ENCODE assay signal across 22 mouse cellular contexts in the genomic region with DNA sequence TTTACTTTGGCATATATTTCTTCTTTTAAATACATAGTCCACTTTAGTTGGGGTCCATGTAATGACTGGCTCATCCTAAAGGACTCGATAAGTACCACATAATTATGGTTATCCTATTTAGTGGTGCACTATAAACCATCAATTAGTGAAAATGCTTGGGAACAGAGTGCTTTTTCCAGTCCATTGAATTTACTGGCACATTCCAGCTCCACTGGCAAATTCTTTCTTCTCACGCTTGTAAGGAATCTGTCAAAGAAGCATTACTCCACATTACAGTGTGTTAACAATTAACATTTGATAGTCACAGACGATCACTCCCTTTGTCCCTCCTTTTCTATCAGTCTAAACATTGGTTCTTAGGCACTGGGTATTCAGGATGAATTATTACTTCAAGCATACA.
A peak's percentile ranks its signal among the peaks of the same experiment; 100 is the strongest.
DNase-seq lines count a peak whose midpoint lies in the region; ATAC-seq and TF ChIP-seq lines count a peak whose summit lies in the region.
"Had no signal": no experiment of that assay in that cellular context is flagged by ENCODE, and none has a peak within 500 bp of the region (broad histone marks: within the 10 kb centered on the region; RNA-seq: fewer than 3 reads in every experiment).

No protein-coding gene starts in this region.

- H3K4me2 ChIP-seq in forebrain, embryonic 12.5 days: no peak overlapping the region
- H3K4me2 ChIP-seq in forebrain, postnatal 0 days (ENCODE audit: low read depth): no peak overlapping the region
- H3K4me2 ChIP-seq in neural tube, embryonic 11.5 days (ENCODE audit: low read depth): no peak overlapping the region
- H3K4me2 ChIP-seq in neural tube, embryonic 13.5 days: no peak overlapping the region
- H3K4me2 ChIP-seq: heart, embryonic 15.5 days; liver, embryonic 12.5 days; midbrain, embryonic 15.5 days had no signal

- no peaks in the 10 kb centered on the region for H3K9me3 ChIP-seq in forebrain, embryonic 12.5 days
- no peaks in the 10 kb centered on the region for H3K9me3 ChIP-seq in forebrain, postnatal 0 days (ENCODE audit: low read length)
- no peaks in the 10 kb centered on the region for H3K9me3 ChIP-seq in neural tube, embryonic 11.5 days (ENCODE audit: control insufficient read depth, low read length)
- H3K9me3 ChIP-seq in neural tube, embryonic 13.5 days: no peaks in the 10 kb centered on the region
- H3K9me3 ChIP-seq: G1E; heart, embryonic 15.5 days; liver, embryonic 12.5 days; midbrain, embryonic 15.5 days had no signal

- H3K9ac ChIP-seq in forebrain, embryonic 12.5 days: no peak overlapping the region
- H3K9ac ChIP-seq in forebrain, postnatal 0 days: no peak overlapping the region
- H3K9ac ChIP-seq in neural tube, embryonic 11.5 days (ENCODE audit: low read length): no peak overlapping the region
- no peak overlapping the region for H3K9ac ChIP-seq in neural tube, embryonic 13.5 days
- H3K9ac ChIP-seq: heart, embryonic 15.5 days; liver, embryonic 12.5 days; midbrain, embryonic 15.5 days had no signal

- DNase-seq in forebrain, postnatal 0 days: no peak
- DNase-seq in neural tube, embryonic 11.5 days (ENCODE audit: low spot score): no peak
- DNase-seq in neural tube, embryonic 10.5 days (ENCODE audit: extremely low spot score, low spot score): no peak
- DNase-seq in heart, adult 11 months: no peak
- no peak for DNase-seq in frontal cortex, postnatal 10 days (ENCODE audit: low spot score in 2 of 2)
- DNase-seq: adrenal gland, postnatal 36 days; cerebellum, adult 2 months; cerebellum, postnatal 36 days; gastrocnemius, postnatal 25 days; layer of hippocampus, adult 9-11 months; lung, adult 2 months; right cerebral cortex, postnatal 14 days; spleen, adult 18-20 months; thymus, postnatal 36 days had no signal

- no peaks in the 10 kb centered on the region for H3K4me1 ChIP-seq in forebrain, embryonic 12.5 days
- H3K4me1 ChIP-seq in forebrain, postnatal 0 days (ENCODE audit: insufficient read depth): no peaks in the 10 kb centered on the region
- H3K4me1 ChIP-seq in neural tube, embryonic 11.5 days (ENCODE audit: control insufficient read depth, insufficient read depth, low read length): no peaks in the 10 kb centered on the region
- no peaks in the 10 kb centered on the region; the same call in 1 of the 2 replicates for H3K4me1 ChIP-seq in neural tube, embryonic 13.5 days (replicated peaks)
- H3K4me1 ChIP-seq: heart, embryonic 15.5 days; liver, embryonic 12.5 days; megakaryocyte, embryonic 14.5 days; midbrain, embryonic 15.5 days had no signal

- peak; percentile 70; the same call in 1 of the 2 replicates for ATAC-seq in forebrain, embryonic 12.5 days (ENCODE audit: low FRiP score)
- no peak for ATAC-seq in forebrain, postnatal 0 days
- ATAC-seq in neural tube, embryonic 11.5 days (ENCODE audit: insufficient read depth, low FRiP score, low TSS enrichment): peak; percentile 76; the same call in 1 of the 2 replicates
- ATAC-seq in neural tube, embryonic 13.5 days (ENCODE audit: low read depth): peak; percentile 27; the same call in 1 of the 2 replicates
- ATAC-seq: liver, embryonic 12.5 days; midbrain, embryonic 15.5 days had no signal

- no peaks in the 10 kb centered on the region for H3K36me3 ChIP-seq in forebrain, embryonic 12.5 days (replicated peaks)
- no peaks in the 10 kb centered on the region for H3K36me3 ChIP-seq in forebrain, postnatal 0 days (ENCODE audit: insufficient read depth)
- H3K36me3 ChIP-seq in neural tube, embryonic 11.5 days (ENCODE audit: control insufficient read depth, insufficient read depth, low read length): no peaks in the 10 kb centered on the region
- no peaks in the 10 kb centered on the region for H3K36me3 ChIP-seq in neural tube, embryonic 13.5 days
- H3K36me3 ChIP-seq: G1E; heart, embryonic 15.5 days; liver, embryonic 12.5 days; midbrain, embryonic 15.5 days had no signal

- H3K27ac ChIP-seq in forebrain, embryonic 12.5 days: no peak overlapping the region
- no peak overlapping the region for H3K27ac ChIP-seq in forebrain, postnatal 0 days (ENCODE audit: low read depth, low read length)
- H3K27ac ChIP-seq in neural tube, embryonic 11.5 days (ENCODE audit: low read depth, low read length): no peak overlapping the region
- H3K27ac ChIP-seq in neural tube, embryonic 13.5 days (replicated peaks): no peak overlapping the region
- H3K27ac ChIP-seq: heart, embryonic 15.5 days; liver, embryonic 12.5 days; midbrain, embryonic 15.5 days had no signal

- no peaks in the 10 kb centered on the region for H3K27me3 ChIP-seq in forebrain, embryonic 12.5 days
- no peaks in the 10 kb centered on the region for H3K27me3 ChIP-seq in forebrain, postnatal 0 days (ENCODE audit: insufficient read depth, low read length)
- H3K27me3 ChIP-seq in neural tube, embryonic 11.5 days (ENCODE audit: control insufficient read depth, insufficient read depth, low read length): no peaks in the 10 kb centered on the region
- no peaks in the 10 kb centered on the region for H3K27me3 ChIP-seq in neural tube, embryonic 13.5 days
- H3K27me3 ChIP-seq: heart, embryonic 15.5 days; liver, embryonic 12.5 days; megakaryocyte, embryonic 14.5 days; midbrain, embryonic 15.5 days had no signal

- 21% methylated on average over 3 of the region's 3 CpGs for WGBS in forebrain, embryonic 12.5 days
- WGBS in forebrain, postnatal 0 days: 15% methylated on average over 3 of the region's 3 CpGs
- WGBS in neural tube, embryonic 11.5 days: 30% methylated on average over 3 of the region's 3 CpGs
- 20% methylated on average over 3 of the region's 3 CpGs for WGBS in neural tube, embryonic 13.5 days

- H3K4me3 ChIP-seq in forebrain, embryonic 12.5 days (replicated peaks): no peak overlapping the region
- H3K4me3 ChIP-seq in forebrain, postnatal 0 days (ENCODE audit: low read depth, low read length): no peak overlapping the region
- H3K4me3 ChIP-seq in neural tube, embryonic 11.5 days (ENCODE audit: low read depth, low read length): no peak overlapping the region
- no peak overlapping the region for H3K4me3 ChIP-seq in neural tube, embryonic 13.5 days
- H3K4me3 ChIP-seq: heart, embryonic 15.5 days; liver, embryonic 12.5 days; megakaryocyte, embryonic 14.5 days; midbrain, embryonic 15.5 days; myocyte had no signal

- no peak for TF ChIP-seq CTCF in forebrain, postnatal 0 days (IDR thresholded peaks at IDR 0.05; ENCODE audit: low read depth)
